Mouse (Mus musculus): ENCODE measurements at regions not wholly inside any gene's neighbourhood (a gene's known extent, or its start where the extent isn't known, plus 50 kb on each side); places are given as distances from the start of the nearest gene placed in this dataset.

- TF ChIP-seq CTCF (IDR thresholded peaks at IDR 0.05; ENCODE audit: borderline replicate concordance, control insufficient read depth, extremely low read depth, insufficient read depth, low read length, poor library complexity) (no peak), POLR2A (IDR thresholded peaks at IDR 0.05; ENCODE audit: control insufficient read depth, extremely low read depth, insufficient read depth, low read length, poor library complexity) (no peak)
Observed at GRCm38 (mm10) chr1:6140245-6140644, 1332.6 kb downstream of the Gm37988 start.
